Mouse (Mus musculus) liver, embryonic 15.5 days (tissue): ENCODE measurements around the gene Col7a1. TPM values are rescaled to one million over a fixed set of nuclear protein-coding genes. Genes with fewer than 3 reads are reported as not detected.

Source experiments
- ATAC-seq: fragments of 200-750 bp; cut with Nextera tagmentation; 2 replicates; pipeline ENCODE4 v1.8.0; 2017; ENCODE audit warnings: moderate number of reproducible peaks, mild to moderate bottlenecking, moderate library complexity; ENCODE audit not compliant: insufficient read depth
- H3K27ac ChIP-seq: fragments of 300-500 bp; sonication (generic); replicated peaks from 2 replicates; pipeline ENCODE4 v1.5.1; 2015; ENCODE audit warnings: mild to moderate bottlenecking, inconsistent platforms
- H3K27me3 ChIP-seq: fragments of 300-500 bp; sonication (generic); 2 replicates; pipeline ENCODE4 v1.6.1; 2015; ENCODE audit warnings: mild to moderate bottlenecking, inconsistent platforms
- H3K36me3 ChIP-seq: fragments of 300-500 bp; sonication (generic); replicated peaks from 2 replicates; pipeline ENCODE4 v1.6.1; 2015; ENCODE audit warnings: moderate library complexity, mild to moderate bottlenecking, inconsistent platforms
- H3K4me1 ChIP-seq: fragments of 300-500 bp; sonication (generic); replicated peaks from 2 replicates; pipeline ENCODE4 v1.6.1; 2015; ENCODE audit warnings: inconsistent platforms
- H3K4me2 ChIP-seq: fragments of 300-500 bp; sonication (generic); 2 replicates; pipeline ENCODE4 v1.6.1; 2015; ENCODE audit warnings: moderate library complexity, mild to moderate bottlenecking, inconsistent platforms
- H3K4me3 ChIP-seq: fragments of 300-500 bp; sonication (generic); replicated peaks from 2 replicates; pipeline ENCODE4 v1.5.1; 2015; ENCODE audit warnings: mild to moderate bottlenecking, inconsistent platforms
- H3K9ac ChIP-seq: fragments of 300-500 bp; sonication (generic); 2 replicates; pipeline ENCODE4 v1.6.1; 2015; ENCODE audit warnings: moderate library complexity, mild to moderate bottlenecking, inconsistent platforms
- H3K9me3 ChIP-seq: fragments of 300-500 bp; sonication (generic); replicated peaks from 2 replicates; pipeline ENCODE4 v1.6.1; 2016; ENCODE audit warnings: inconsistent platforms
- WGBS: fragments of 180-500 bp; shearing (Covaris S2); methylation state at CpG from one replicate; pipeline ENCODE4 v1.1.7; 2015; ENCODE audit warnings: mixed read lengths; ENCODE audit not compliant: insufficient replicate concordance; 5-methylcytosine and 5-hydroxymethylcytosine counted together
- polyA plus RNA-seq: library from polyadenylated mRNA; unstranded; fragments of >200 nt; fragmentation: Nextera tagmentation; extraction: Ambion mirVana; gene quantifications from 2 replicates; pipeline ENCODE4 v1.2.1, GENCODE M21; 2015

The Col7a1 gene
- polyA plus RNA-seq, 1 experiment from 2014 or later, result 0.33 TPM

DNA sequence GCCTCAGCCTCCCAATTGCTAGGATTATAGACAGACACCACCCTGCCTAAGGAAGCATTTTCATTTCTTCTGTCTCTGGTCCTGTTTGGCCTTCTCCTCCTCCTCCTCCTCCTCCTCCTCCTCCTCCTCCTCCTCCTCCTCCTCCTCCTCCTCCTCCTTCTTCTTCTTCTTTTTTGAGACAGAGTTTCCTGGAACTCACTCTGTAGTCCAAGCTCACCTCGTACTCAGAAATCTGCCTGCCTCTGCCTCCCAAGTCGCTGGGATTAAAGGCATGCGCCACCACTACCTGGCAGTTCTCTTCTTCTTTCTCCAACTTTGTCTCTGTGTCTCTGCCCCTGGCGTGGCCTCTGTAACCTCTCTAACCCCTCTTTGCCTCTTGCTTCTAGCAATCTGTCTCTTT lies 32.3 kb downstream of the Col7a1 start, which contains the start of gene Ucn2:
TSS of gene Ucn2 (plus strand) at position 301 of the 400 bp plus-strand sequence.
- H3K9ac ChIP-seq, result no peak within 1 kb of the TSS
- H3K27me3 ChIP-seq, result peaks cover 4% of the 10 kb centered on the region
- no peaks in the 10 kb centered on the region for H3K36me3 ChIP-seq
- WGBS, result 66% methylated on average over 3 of the region's 4 CpGs
- no peak within 1 kb of the TSS for H3K4me2 ChIP-seq
- H3K9me3 ChIP-seq, result no peaks in the 10 kb centered on the region
- no peak for ATAC-seq
- H3K4me3 ChIP-seq, result no peak within 1 kb of the TSS
- peaks cover 43% of the 10 kb centered on the region for H3K4me1 ChIP-seq
- no peak within 1 kb of the TSS for H3K27ac ChIP-seq

GRCm38 (mm10) chr9:108987704-108988350 lies 34.4 kb downstream of the Col7a1 start:
- H3K9me3 ChIP-seq, result no peaks in the 10 kb centered on the region
- H3K4me3 ChIP-seq, result no peak overlapping the region

DNA sequence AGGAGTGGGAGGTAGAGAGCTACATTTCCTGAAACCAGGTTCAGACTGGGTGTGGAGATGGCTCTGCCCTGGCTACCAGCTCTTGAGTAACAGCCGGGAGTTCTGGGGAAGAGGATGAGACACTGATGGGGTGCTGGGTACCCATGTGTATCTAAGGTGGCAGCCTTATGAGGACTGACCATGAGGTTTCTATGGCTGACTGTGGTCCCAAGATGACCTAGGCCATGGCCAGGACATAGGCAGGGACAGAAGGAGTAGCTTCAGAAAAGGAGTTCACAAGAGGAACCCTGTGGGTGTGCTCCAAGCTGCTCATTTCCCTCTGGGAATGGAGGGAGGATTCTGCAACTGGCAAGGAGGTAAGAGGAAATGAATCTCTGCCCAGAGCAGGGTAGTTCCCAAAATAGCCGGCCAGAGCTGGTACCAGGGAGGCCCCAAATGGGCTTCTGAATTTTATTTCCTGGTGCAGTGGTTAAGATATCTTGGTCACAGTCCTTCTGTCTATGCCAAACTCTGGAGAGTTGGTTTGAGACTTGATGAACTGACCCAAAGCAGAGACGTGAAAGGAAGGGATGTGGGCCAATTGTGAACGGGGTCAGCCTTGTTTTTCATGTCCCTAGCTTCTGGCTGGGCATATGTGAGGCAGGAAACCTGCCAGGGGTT lies 36.5 kb downstream of the Col7a1 start:
- Histone ChIP-seq H3K27ac (peak overlapping the region; percentile 83; the same call in 1 of the 2 replicates), H3K4me2 (no peak overlapping the region), H3K4me1 (peaks cover 60% of the 10 kb centered on the region), H3K9ac (no peak overlapping the region), H3K4me3 (no peak overlapping the region), H3K27me3 (no peaks in the 10 kb centered on the region), H3K9me3 (no peaks in the 10 kb centered on the region), H3K36me3 (no peaks in the 10 kb centered on the region)
- no peak for ATAC-seq
- 62% methylated on average over 4 of the region's 4 CpGs for WGBS

More at GRCm38 (mm10) chr9:108987704-108988350, 34.4 kb downstream of the Col7a1 start:
- H3K36me3 ChIP-seq, result no peaks in the 10 kb centered on the region
- WGBS, result 24% methylated on average over 15 of the region's 15 CpGs
- peak overlapping the region; percentile 8; the same call in 1 of the 2 replicates for H3K4me2 ChIP-seq
- peaks cover 59% of the 10 kb centered on the region for H3K4me1 ChIP-seq
- H3K9ac ChIP-seq, result no peak overlapping the region
- H3K27me3 ChIP-seq, result no peaks in the 10 kb centered on the region; the same call in 1 of the 2 replicates
- H3K27ac ChIP-seq, result no peak overlapping the region
- no peak for ATAC-seq

- no peaks in the 10 kb centered on the region for H3K36me3 ChIP-seq
- no peaks in the 10 kb centered on the region for H3K27me3 ChIP-seq
- peak overlapping the region; percentile 83 for H3K27ac ChIP-seq
- no peak for ATAC-seq
- no peak overlapping the region for H3K4me3 ChIP-seq
- H3K9ac ChIP-seq, result no peak overlapping the region
- no peaks in the 10 kb centered on the region for H3K9me3 ChIP-seq
- WGBS, result 67% methylated on average over 7 of the region's 7 CpGs
- H3K4me1 ChIP-seq, result peaks cover 65% of the 10 kb centered on the region
- no peak overlapping the region for H3K4me2 ChIP-seq
These were observed 37.1 kb downstream of the Col7a1 start for GRCm38 (mm10) chr9:108990462-108990820.

DNA sequence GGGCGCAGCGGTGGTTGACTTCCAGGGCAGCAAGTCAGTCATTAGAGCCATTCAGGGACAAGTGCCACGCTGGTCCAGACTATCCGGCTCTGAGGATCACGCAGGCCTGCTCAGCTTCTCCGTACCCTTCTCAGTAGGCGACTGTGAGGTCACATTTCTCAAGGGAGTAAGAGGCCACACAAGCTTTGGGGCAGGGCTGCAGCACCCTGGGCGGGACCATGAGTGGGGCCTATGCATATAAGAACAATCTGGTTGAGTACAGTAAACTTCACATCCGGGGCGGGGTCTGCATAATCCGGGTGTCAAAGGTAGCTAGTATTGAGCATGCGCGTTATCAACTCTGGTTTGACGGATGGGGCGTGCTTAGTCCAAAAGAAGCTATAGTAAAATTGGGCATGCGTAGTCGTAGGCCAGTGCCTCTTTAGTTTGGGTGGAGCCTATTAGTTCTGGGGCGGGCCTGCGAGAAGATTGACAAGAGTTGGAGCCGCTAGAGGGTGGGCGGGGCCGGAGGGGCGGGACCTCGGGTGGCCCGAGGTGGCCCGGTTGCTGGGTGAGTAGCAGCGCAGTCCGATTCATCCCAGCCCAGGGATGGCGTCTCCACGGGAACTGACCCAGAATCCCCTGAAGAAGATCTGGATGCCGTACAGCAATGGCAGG lies 38.2 kb downstream of the Col7a1 start, which contains the start of gene Pfkfb4:
TSS of gene Pfkfb4 (plus strand) at position 351 of the 657 bp plus-strand sequence.
- Histone ChIP-seq H3K9ac (peak within 1 kb of the TSS; percentile 58), H3K4me1 (peaks cover 76% of the 10 kb centered on the region), H3K27me3 (no peaks in the 10 kb centered on the region), H3K4me3 (peak within 1 kb of the TSS; percentile 60), H3K4me2 (peak within 1 kb of the TSS; percentile 88), H3K9me3 (no peaks in the 10 kb centered on the region), H3K27ac (peak within 1 kb of the TSS; percentile 83), H3K36me3 (no peaks in the 10 kb centered on the region)
- peak; percentile 94 for ATAC-seq
- WGBS, result 2% methylated on average over 31 of the region's 31 CpGs

DNA sequence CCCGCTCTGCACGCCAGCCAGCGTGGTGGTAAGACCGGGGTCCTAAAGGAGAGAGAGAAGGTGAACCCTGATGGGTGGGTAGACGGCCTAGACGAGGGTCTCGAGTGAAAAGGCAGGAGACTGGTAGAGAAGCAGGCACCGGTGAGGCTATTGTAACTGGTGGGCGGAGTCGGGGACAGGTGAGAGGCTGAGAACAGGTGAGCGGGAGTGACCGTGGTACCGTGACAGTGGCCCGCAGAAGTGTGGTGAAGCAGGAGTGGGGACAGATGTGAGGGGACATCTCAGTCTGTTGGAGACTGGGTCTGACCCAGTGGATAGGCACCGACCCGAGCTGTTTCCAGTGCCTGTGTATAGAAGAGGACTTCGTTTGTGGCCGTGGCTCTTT lies 38.7 kb downstream of the Col7a1 start:
- no peaks in the 10 kb centered on the region for H3K27me3 ChIP-seq

GRCm38 (mm10) chr9:108992620-108993361 lies 39.4 kb downstream of the Col7a1 start:
- Histone ChIP-seq H3K27me3 (no peaks in the 10 kb centered on the region), H3K9me3 (no peaks in the 10 kb centered on the region), H3K4me3 (peak overlapping the region; percentile 60), H3K4me1 (peaks cover 76% of the 10 kb centered on the region), H3K36me3 (no peaks in the 10 kb centered on the region), H3K4me2 (peak overlapping the region; percentile 88), H3K27ac (no peak overlapping the region), H3K9ac (no peak overlapping the region)
- ATAC-seq, result no peak
- 47% methylated on average over 9 of the region's 9 CpGs for WGBS

More for the DNA sequence above, 38.7 kb downstream of the Col7a1 start:
- Histone ChIP-seq H3K27ac (0 out of 2 replicates have a peak overlapping the region, but pooled peaks have one; percentile 16), H3K9me3 (no peaks in the 10 kb centered on the region), H3K36me3 (no peaks in the 10 kb centered on the region), H3K4me1 (peaks cover 79% of the 10 kb centered on the region), H3K4me2 (peak overlapping the region; percentile 88), H3K4me3 (peak overlapping the region; percentile 60), H3K9ac (peak overlapping the region; percentile 31; the same call in 1 of the 2 replicates)
- ATAC-seq, result no peak
- WGBS, result 23% methylated on average over 18 of the region's 18 CpGs

- Histone ChIP-seq H3K4me1 (peaks cover 44% of the 10 kb centered on the region), H3K27ac (peak overlapping the region; percentile 68; the same call in 1 of the 2 replicates), H3K9ac (no peak overlapping the region), H3K4me2 (peak overlapping the region; percentile 8), H3K4me3 (no peak overlapping the region), H3K36me3 (no peaks in the 10 kb centered on the region), H3K27me3 (no peaks in the 10 kb centered on the region), H3K9me3 (no peaks in the 10 kb centered on the region)
- no peak for ATAC-seq
- WGBS, result 54% methylated on average over 9 of the region's 9 CpGs
These were observed 43.0 kb downstream of the Col7a1 start for GRCm38 (mm10) chr9:108996411-108996810.

DNA sequence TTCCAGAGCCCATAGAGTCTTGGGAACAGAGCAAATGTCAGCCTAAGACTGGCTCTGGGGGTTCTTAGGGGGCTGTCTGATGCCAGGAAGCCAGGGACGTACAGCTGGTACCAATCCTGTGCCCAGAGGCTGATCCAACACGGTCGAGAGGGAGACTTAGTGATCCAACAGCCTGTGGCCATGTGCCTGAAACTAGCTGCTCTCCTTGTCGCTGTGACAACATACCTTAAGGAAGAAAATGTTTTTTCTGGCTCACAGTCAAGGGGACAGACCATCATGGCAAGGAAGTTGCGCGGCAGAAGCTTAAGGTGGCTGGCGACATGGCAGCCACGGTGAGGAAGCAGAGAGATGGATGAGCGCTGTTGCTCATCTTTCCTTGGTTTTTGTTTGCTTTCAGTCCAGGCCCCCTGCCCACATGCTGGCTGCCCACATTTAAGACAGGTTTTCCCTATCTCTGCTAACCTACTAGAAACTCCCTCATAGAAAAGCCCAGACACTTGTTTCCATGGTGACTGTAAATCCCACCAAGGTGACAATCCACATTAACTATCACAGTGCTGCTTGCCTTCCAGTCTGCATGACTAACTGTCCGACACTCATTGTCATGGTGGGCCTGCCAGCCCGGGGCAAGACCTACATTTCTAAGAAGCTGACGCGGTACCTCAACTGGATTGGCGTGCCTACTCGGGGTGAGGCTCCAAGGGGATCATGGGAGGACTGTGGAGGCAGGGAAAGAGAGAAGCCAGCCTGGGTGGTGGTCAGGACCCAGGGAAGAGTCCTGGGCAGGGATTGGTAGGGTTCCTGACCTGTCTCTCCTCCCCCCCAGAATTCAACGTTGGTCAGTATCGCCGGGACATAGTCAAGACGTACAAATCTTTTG lies 45.1 kb downstream of the Col7a1 start:
- Histone ChIP-seq H3K27me3 (no peaks in the 10 kb centered on the region), H3K9me3 (no peaks in the 10 kb centered on the region), H3K4me2 (no peak overlapping the region; the same call in 1 of the 2 replicates), H3K9ac (no peak overlapping the region), H3K4me3 (no peak overlapping the region), H3K4me1 (peaks cover 26% of the 10 kb centered on the region), H3K27ac (0 out of 2 replicates have a peak overlapping the region, but pooled peaks have one; percentile 38), H3K36me3 (no peaks in the 10 kb centered on the region)
- WGBS, result 52% methylated on average over 19 of the region's 19 CpGs
- no peak for ATAC-seq

DNA sequence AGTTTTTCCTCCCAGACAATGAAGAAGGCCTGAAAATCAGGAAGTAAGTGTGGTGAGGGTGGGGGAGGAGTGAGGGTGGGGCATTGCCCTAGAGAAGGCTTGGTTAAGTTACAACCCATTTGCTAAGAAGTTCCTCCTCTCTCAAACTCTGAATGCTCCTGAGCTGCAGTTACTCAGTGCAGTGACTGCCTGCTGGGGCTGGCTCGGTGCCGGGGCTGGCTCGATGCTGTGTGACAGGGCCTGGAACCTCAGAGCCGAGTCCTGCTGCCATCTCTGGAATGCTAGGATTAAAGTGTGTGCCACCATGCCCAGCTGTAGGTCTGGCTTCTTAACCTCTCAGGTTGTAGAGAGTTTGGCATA lies 45.8 kb downstream of the Col7a1 start:
- H3K4me3 ChIP-seq, result no peak overlapping the region
- H3K27ac ChIP-seq, result peak overlapping the region; percentile 53
- H3K36me3 ChIP-seq, result no peaks in the 10 kb centered on the region
- no peaks in the 10 kb centered on the region for H3K9me3 ChIP-seq
- no peak overlapping the region for H3K9ac ChIP-seq
- peak; percentile 14; the same call in 1 of the 2 replicates for ATAC-seq
- 24% methylated on average over 4 of the region's 4 CpGs for WGBS
- peak overlapping the region; percentile 10; the same call in 1 of the 2 replicates for H3K4me2 ChIP-seq
- H3K27me3 ChIP-seq, result no peaks in the 10 kb centered on the region
- peaks cover 22% of the 10 kb centered on the region for H3K4me1 ChIP-seq
